Mouse (Mus musculus) cerebellum, adult 9-10 months (tissue): ENCODE results near the gene Eipr1.
A peak's percentile ranks its signal among the peaks of the same experiment; 100 is the strongest.
"Not testable (repeated sequence)": the region's sequence is repeated elsewhere in the genome, so short reads cannot be mapped to it uniquely, and the experiment has no call there.

Source experiments
- DNase-seq: peaks from one replicate; pipeline ENCODE4 v3.0.0; 2022

Eipr1 gene

GRCm38 (mm10) chr12:28751508-28752263 is at the start of gene Eipr1:
Gene Eipr1 (plus strand): TSS chr12:28751803.
- DNase-seq = peak; percentile 94

- no peak for DNase-seq
These were observed 47.2 kb upstream of the Eipr1 start for GRCm38 (mm10) chr12:28704381-28704780.

- no peak for DNase-seq
These were observed 46.4 kb upstream of the Eipr1 start for GRCm38 (mm10) chr12:28705204-28705603.

GRCm38 (mm10) chr12:28708154-28708553 is 43.4 kb upstream of the Eipr1 start:
- DNase-seq = no peak

- DNase-seq = no peak
These were observed 40.9 kb upstream of the Eipr1 start for GRCm38 (mm10) chr12:28710566-28711185.

GRCm38 (mm10) chr12:28714822-28715632 is 36.6 kb upstream of the Eipr1 start:
- DNase-seq = no peak

GRCm38 (mm10) chr12:28717066-28717465 is 34.5 kb upstream of the Eipr1 start:
- no peak for DNase-seq

- DNase-seq = no peak
These were observed 33.5 kb upstream of the Eipr1 start for GRCm38 (mm10) chr12:28718106-28718505.

GRCm38 (mm10) chr12:28724366-28724765 is 27.2 kb upstream of the Eipr1 start:
- no peak for DNase-seq

- no peak for DNase-seq
These were observed 25.4 kb upstream of the Eipr1 start for GRCm38 (mm10) chr12:28726204-28726603.

GRCm38 (mm10) chr12:28727061-28727460 is 24.5 kb upstream of the Eipr1 start:
- no peak for DNase-seq

GRCm38 (mm10) chr12:28732631-28733030 is 19.0 kb upstream of the Eipr1 start:
- DNase-seq = no peak

GRCm38 (mm10) chr12:28733520-28734245 is 17.9 kb upstream of the Eipr1 start:
- DNase-seq = not testable (repeated sequence)

GRCm38 (mm10) chr12:28734271-28734670 is 17.3 kb upstream of the Eipr1 start:
- no peak for DNase-seq

GRCm38 (mm10) chr12:28735293-28735692 is 16.3 kb upstream of the Eipr1 start:
- no peak for DNase-seq

- DNase-seq = no peak
These were observed 8.3 kb upstream of the Eipr1 start for GRCm38 (mm10) chr12:28743328-28743727.

- DNase-seq = peak; percentile 86
These were observed 1.5 kb upstream of the Eipr1 start, which contains the start of gene Trappc12 for GRCm38 (mm10) chr12:28750021-28750633. Gene Trappc12 (minus strand): TSS chr12:28750472.

GRCm38 (mm10) chr12:28750876-28751275 is 727 bp upstream of the Eipr1 start:
- no peak for DNase-seq

- DNase-seq = no peak
These were observed 4.4 kb downstream of the Eipr1 start for GRCm38 (mm10) chr12:28756019-28756418.

- DNase-seq = no peak
These were observed 18.4 kb downstream of the Eipr1 start for GRCm38 (mm10) chr12:28769953-28770352.

- no peak for DNase-seq
These were observed 22.2 kb downstream of the Eipr1 start for GRCm38 (mm10) chr12:28773815-28774214.

- no peak for DNase-seq
These were observed 23.5 kb downstream of the Eipr1 start for GRCm38 (mm10) chr12:28775120-28775519.
